Mouse (Mus musculus): ENCODE data around the gene Tmem117.

DNA sequence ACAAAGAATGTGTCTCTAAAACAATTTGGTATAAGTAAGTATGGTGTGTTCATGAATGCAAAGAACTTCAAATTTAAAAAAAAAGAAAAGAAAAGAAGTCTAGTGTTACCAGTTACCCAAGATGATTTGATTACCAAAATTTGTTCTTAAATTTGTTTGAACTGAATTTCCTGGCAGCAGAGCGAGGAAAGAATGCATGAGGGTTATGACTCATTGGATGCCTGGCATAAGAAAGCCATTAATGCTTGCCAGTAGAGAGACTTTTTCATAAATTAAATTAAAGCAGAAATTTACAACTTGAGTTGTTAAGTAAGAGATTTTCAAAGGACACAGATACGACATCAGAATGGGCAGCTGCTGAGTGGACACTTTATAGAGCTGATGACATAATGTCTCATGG lies 515.1 kb downstream of the Tmem117 start:
- TF ChIP-seq POLR2A (IDR thresholded peaks at IDR 0.05; ENCODE audit: borderline replicate concordance, extremely low read depth, low read depth, low read length) (no peak), CTCF (IDR thresholded peaks at IDR 0.05; ENCODE audit: insufficient read depth, low read length) (no peak)
